Mouse (Mus musculus): ENCODE measurements around the gene Hist1h4c.

GRCm38 (mm10) chr13:23745381-23746161 lies 47.3 kb upstream of the Hist1h4c start, which contains the start of gene Hist1h3c:
- TF ChIP-seq CTCF (conservative IDR thresholded peaks at IDR 0.05; ENCODE audit: low read length): no peak
- no peak for TF ChIP-seq NANOG (IDR thresholded peaks at IDR 0.05; ENCODE audit: borderline replicate concordance, low read length)

Data from E14TG2a.4 (cell line).